Mouse (Mus musculus) neural tube, embryonic 11.5 days (tissue): ENCODE measurements at regions not wholly inside any gene's neighbourhood (a gene's known extent, or its start where the extent isn't known, plus 50 kb on each side); places are given as distances from the start of the nearest gene placed in this dataset.

Experiments used
- ATAC-seq: fragments of 200-750 bp; cut with Nextera tagmentation; 2 replicates; pipeline ENCODE4 v1.8.0; 2017; ENCODE audit warnings: moderate number of reproducible peaks, mild to moderate bottlenecking, moderate TSS enrichment, moderate library complexity; ENCODE audit not compliant: insufficient read depth, low FRiP score, low TSS enrichment
- DNase-seq: peaks from one replicate; pipeline ENCODE4 v3.0.0-alpha.2; 2015; ENCODE audit warnings: low spot score
- H3K27ac ChIP-seq: fragments of 300-500 bp; sonication (generic); 2 replicates; pipeline ENCODE4 v1.5.1; 2014; ENCODE audit warnings: low read depth, mild to moderate bottlenecking, low read length
- H3K27me3 ChIP-seq: fragments of 300-500 bp; sonication (generic); 2 replicates; pipeline ENCODE4 v1.6.1; 2014; ENCODE audit warnings: mild to moderate bottlenecking, low read length, mixed read lengths; ENCODE audit not compliant: control insufficient read depth, insufficient read depth
- H3K36me3 ChIP-seq: fragments of 300-500 bp; sonication (generic); 2 replicates; pipeline ENCODE4 v1.6.1; 2014; ENCODE audit warnings: mild to moderate bottlenecking, low read length, moderate library complexity, mixed read lengths; ENCODE audit not compliant: control insufficient read depth, insufficient read depth
- H3K4me1 ChIP-seq: fragments of 300-500 bp; sonication (generic); 2 replicates; pipeline ENCODE4 v1.6.1; 2014; ENCODE audit warnings: low read length, mixed read lengths; ENCODE audit not compliant: control insufficient read depth, insufficient read depth
- H3K4me2 ChIP-seq: fragments of 300-500 bp; sonication (generic); 2 replicates; pipeline ENCODE4 v1.6.1; 2014; ENCODE audit warnings: low read depth, mild to moderate bottlenecking, moderate library complexity
- H3K4me3 ChIP-seq: fragments of 300-500 bp; sonication (generic); 2 replicates; pipeline ENCODE4 v1.5.1; 2014; ENCODE audit warnings: low read depth, low read length
- H3K9ac ChIP-seq: fragments of 300-500 bp; sonication (generic); 2 replicates; pipeline ENCODE4 v1.6.1; 2014; ENCODE audit warnings: mild to moderate bottlenecking, low read length
- H3K9me3 ChIP-seq: fragments of 300-500 bp; sonication (generic); 2 replicates; pipeline ENCODE4 v1.6.1; 2016; ENCODE audit warnings: low read length; ENCODE audit not compliant: control insufficient read depth
- WGBS: fragments of 180-500 bp; shearing (Covaris S2); extraction: QIAGEN DNeasy Blood & Tissue Kit; methylation state at CpG from one replicate; pipeline ENCODE4 v1.1.7; 2014; 5-methylcytosine and 5-hydroxymethylcytosine counted together

DNA sequence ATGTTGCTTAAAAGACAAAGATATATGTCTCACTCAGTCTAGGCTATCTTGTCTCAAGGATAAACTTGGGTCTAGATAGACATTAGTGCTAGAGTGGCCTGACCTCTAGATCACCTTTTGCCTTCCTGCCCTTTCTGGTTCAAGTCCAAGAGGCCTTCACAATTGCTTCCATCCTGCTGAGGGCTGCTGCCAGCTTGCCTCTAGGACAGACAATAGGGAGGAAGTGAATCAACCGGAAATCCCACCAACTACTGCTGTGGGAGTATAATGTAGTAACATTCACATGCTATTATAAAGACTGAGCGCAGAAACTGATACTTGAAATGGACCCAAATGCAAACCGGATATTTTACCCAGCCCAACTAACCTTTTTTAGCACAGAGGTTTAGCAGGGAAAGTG is 239.4 kb upstream of the Epha4 start:
- WGBS, result 86% methylated on average over 3 of the region's 3 CpGs
- Histone ChIP-seq H3K36me3 (no peaks in the 10 kb centered on the region), H3K9me3 (no peaks in the 10 kb centered on the region), H3K4me1 (no peaks in the 10 kb centered on the region), H3K27me3 (no peaks in the 10 kb centered on the region), H3K4me2 (no peak overlapping the region), H3K9ac (no peak overlapping the region), H3K4me3 (no peak overlapping the region), H3K27ac (no peak overlapping the region)
- ATAC-seq (no peak), DNase-seq (no peak)

DNA sequence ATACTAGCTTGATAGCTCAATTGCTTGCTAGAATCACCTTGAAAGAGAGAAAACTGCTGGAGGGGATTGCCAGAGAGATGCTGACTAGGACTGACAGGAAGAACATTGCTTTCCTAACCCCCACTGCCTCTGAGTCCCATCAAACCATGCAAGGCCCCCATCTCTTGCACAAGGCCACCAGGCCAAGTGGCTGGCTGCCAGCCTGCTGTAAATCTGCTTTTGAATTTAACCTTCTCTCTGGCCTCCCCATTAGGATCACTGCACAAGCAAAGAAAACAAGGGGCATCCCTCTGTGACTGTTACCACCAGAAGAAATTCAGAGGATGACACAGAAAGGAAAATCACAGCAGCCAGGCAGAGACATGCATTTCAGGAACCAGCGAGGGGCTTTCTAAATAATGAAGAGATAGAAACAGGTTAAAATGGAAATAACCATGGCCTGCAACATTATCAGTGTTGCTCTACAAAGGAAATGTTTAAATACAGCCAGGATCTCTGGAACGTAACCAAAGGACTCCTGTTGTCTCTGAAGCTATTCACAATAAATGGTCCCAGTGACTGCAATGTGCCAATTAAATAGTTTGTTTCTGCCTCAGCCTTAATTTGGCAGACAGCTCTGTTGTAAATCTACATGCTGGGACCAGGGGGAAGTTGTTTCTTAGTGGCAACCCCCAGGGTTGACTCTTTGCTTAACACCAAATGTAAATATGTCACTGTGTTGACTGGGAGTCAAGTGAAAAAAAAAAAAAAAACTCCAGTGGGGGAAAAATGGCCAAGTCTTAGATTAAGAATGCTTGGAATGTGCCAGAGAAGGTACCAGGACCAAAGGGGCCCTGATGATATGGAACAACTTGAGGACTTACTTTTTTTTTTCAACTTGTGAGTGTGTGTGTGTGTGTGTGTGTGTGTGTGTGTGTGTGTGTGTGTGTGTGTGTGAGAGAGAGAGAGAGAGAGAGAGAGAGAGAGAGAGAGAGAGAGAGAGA is 233.9 kb upstream of the Epha4 start:
- ATAC-seq, result no peak
- 43% methylated on average over 2 of the region's 2 CpGs for WGBS

DNA sequence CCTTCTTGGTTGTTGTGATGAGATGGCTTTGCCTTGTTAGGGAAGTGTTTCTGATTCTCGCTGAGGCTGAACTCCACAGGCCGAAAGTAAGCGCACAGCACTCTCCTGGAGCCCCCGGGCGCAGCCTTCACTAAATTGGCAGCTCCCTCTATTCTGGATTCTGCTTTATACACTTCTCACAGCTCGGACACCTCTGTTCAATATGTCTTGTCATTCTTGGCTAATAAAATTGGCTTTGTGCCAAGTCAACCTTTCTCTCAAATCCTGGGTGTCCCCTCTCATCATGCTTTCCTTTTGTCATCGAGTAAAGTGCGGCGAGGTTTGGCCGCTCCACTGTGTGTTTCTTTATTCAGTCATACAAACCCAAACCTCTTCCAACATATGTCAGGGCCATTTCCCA is 217.2 kb upstream of the Epha4 start:
- H3K36me3 ChIP-seq, result no peaks in the 10 kb centered on the region
- no peaks in the 10 kb centered on the region for H3K27me3 ChIP-seq
- H3K4me3 ChIP-seq, result no peak overlapping the region
- 91% methylated on average over 10 of the region's 10 CpGs for WGBS
- no peaks in the 10 kb centered on the region for H3K4me1 ChIP-seq
- H3K4me2 ChIP-seq, result no peak overlapping the region
- no peak overlapping the region for H3K27ac ChIP-seq
- H3K9ac ChIP-seq, result no peak overlapping the region
- ATAC-seq (no peak), DNase-seq (no peak)
- H3K9me3 ChIP-seq, result no peaks in the 10 kb centered on the region

More for the DNA sequence above, 233.9 kb upstream of the Epha4 start:
- no peaks in the 10 kb centered on the region for H3K27me3 ChIP-seq
- H3K4me1 ChIP-seq, result no peaks in the 10 kb centered on the region
- no peak overlapping the region for H3K4me2 ChIP-seq
- H3K27ac ChIP-seq, result no peak overlapping the region
- H3K9me3 ChIP-seq, result no peaks in the 10 kb centered on the region
- no peaks in the 10 kb centered on the region for H3K36me3 ChIP-seq
- H3K9ac ChIP-seq, result no peak overlapping the region
- DNase-seq, result no peak
- H3K4me3 ChIP-seq, result no peak overlapping the region

DNA sequence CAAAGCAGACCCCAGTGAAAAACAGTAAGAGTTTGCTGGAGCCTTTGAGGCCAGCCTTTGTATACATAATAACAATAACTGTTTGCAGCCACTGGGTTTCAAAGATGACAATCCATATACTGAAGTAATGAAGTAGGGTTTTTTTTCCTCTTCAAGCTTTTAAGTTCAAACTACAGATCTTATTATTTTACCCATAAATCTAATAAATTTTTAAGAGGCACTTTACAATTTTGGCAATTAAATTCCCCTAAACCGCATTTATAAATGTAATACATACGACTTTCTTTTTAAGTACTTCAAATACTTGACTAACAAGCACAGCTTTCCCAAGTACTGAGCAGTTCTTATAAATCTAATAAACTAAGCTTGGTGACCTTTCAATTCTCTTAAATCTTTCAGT is 212.7 kb upstream of the Epha4 start:
- Histone ChIP-seq H3K27me3 (no peaks in the 10 kb centered on the region), H3K4me3 (no peak overlapping the region), H3K4me1 (no peaks in the 10 kb centered on the region), H3K9me3 (no peaks in the 10 kb centered on the region), H3K4me2 (no peak overlapping the region), H3K36me3 (no peaks in the 10 kb centered on the region), H3K9ac (no peak overlapping the region), H3K27ac (no peak overlapping the region)
- 90% methylated on average over 2 of the region's 2 CpGs for WGBS
- ATAC-seq (no peak), DNase-seq (no peak)

DNA sequence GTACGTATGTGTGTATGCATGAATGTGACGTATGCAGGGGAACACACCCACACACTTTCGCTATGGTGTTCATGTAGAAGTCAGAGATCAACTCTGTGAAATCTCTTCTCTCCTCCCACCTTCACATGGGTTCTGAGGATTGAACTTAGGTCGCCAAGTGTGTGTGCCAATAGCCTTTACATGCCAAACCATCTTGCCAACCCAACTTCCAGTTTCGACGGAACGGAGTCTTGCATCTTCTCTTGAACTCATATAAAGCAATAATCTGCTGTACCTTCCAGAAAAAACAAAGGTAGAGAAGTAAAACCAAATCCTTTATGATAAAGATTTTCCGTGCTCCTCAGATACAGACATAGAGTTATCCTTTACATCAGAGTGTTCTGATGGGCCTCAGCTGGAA is 208.4 kb upstream of the Epha4 start:
- 92% methylated on average over 8 of the region's 8 CpGs for WGBS
- DNase-seq (no peak), ATAC-seq (no peak)
- no peaks in the 10 kb centered on the region for H3K36me3 ChIP-seq
- H3K4me3 ChIP-seq, result no peak overlapping the region
- H3K9ac ChIP-seq, result no peak overlapping the region
- no peak overlapping the region for H3K27ac ChIP-seq
- no peaks in the 10 kb centered on the region for H3K27me3 ChIP-seq
- H3K9me3 ChIP-seq, result no peaks in the 10 kb centered on the region
- H3K4me2 ChIP-seq, result no peak overlapping the region
- no peaks in the 10 kb centered on the region for H3K4me1 ChIP-seq

DNA sequence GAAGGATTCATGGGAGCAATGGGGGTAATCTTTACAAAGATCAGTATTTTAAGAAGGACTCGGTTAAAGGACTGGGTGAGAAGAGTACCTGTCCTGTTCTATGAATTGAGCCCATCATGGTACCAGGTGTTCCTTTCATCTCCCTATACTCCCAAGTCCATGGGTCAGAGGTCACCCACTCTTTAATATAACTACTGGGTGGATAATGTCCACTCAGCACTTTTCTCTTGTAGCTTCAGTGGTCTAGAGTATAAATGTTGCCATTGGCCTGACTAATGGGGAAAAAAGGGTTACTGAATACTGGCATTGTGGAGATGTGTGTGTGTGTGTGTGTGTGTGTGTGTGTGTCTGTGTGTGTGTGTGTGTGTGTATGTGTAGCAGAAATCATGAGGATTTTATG is 206.0 kb upstream of the Epha4 start:
- H3K4me3 ChIP-seq, result no peak overlapping the region
- no peaks in the 10 kb centered on the region for H3K36me3 ChIP-seq
- H3K4me1 ChIP-seq, result no peaks in the 10 kb centered on the region
- DNase-seq, result no peak
- H3K27ac ChIP-seq, result no peak overlapping the region
- H3K4me2 ChIP-seq, result no peak overlapping the region
- no peaks in the 10 kb centered on the region for H3K9me3 ChIP-seq
- H3K27me3 ChIP-seq, result no peaks in the 10 kb centered on the region
- 97% methylated on average over 1 of the region's 1 CpGs for WGBS
- ATAC-seq, result no peak
- H3K9ac ChIP-seq, result no peak overlapping the region

DNA sequence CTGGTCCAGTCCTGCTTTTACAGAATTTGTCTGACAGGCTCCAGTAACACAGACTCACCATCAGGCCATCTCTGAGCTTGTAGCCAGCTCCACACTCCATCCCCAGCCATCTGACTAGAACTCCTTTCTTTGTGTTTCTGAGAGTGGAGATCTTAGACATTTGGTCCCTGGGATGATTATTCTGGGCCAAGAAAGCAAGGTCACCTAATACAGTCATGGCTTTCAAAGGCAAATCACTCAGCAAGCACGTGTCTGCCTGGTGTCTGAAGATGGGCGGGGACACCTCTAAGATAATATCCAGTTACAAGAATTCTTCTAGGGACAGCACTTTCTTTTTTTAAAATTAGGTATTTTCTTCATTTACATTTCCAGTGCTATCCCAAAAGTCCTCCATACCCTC is 198.1 kb upstream of the Epha4 start:
- no peaks in the 10 kb centered on the region for H3K36me3 ChIP-seq
- H3K9ac ChIP-seq, result no peak overlapping the region
- DNase-seq (no peak), ATAC-seq (no peak)
- no peak overlapping the region for H3K27ac ChIP-seq
- 71% methylated on average over 2 of the region's 2 CpGs for WGBS
- no peaks in the 10 kb centered on the region for H3K4me1 ChIP-seq
- H3K9me3 ChIP-seq, result no peaks in the 10 kb centered on the region
- no peak overlapping the region for H3K4me2 ChIP-seq
- no peaks in the 10 kb centered on the region for H3K27me3 ChIP-seq
- H3K4me3 ChIP-seq, result no peak overlapping the region

DNA sequence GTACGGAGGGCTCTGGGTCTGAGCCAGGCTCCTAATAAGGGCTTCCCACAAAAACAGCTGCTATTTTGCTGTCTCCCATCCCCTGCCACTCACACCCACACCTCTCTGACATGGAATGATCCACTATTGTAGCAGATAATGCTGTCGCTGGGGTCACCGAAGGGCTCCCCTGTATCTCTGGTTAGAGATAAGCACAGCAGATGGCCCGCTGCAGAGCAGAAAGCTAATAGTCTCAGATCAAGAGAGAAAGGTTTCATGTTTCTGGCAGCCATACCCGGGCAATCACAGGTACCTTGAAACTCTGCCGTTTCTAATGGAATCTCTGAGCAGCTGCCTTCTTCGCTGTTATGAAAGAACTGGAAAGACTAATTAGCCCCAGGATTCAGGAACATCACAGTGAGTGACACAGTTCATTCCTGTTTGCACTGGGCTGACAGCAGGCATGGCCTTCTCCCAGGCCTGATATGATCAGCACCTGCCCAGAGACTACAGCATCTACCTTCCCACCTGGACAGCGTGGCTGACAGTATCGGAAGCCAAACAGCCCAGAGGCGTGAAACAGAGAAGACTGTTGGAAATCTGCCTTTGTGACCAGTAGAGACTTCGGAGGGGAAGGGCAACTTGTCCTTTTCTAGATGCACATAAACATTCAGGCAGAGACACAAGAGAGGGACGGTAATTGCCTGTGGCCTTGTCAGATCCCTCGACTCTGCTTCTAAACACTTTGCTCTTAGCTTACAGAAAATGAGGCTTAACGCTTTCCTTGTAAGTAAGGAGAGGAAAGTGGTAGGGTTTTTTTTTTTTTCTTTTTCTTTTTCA is 193.5 kb upstream of the Epha4 start:
- ATAC-seq, result no peak
- no peak for DNase-seq
- no peak overlapping the region for H3K9ac ChIP-seq
- no peaks in the 10 kb centered on the region for H3K36me3 ChIP-seq
- H3K9me3 ChIP-seq, result no peaks in the 10 kb centered on the region
- H3K27me3 ChIP-seq, result no peaks in the 10 kb centered on the region
- WGBS, result 68% methylated on average over 14 of the region's 14 CpGs
- no peak overlapping the region for H3K4me2 ChIP-seq
- no peak overlapping the region for H3K4me3 ChIP-seq
- no peak overlapping the region for H3K27ac ChIP-seq
- no peaks in the 10 kb centered on the region for H3K4me1 ChIP-seq
